Mouse (Mus musculus) kidney, embryonic 15.5 days (tissue): ENCODE measurements around the gene Fip1l1. TPM values are rescaled to one million over a fixed set of nuclear protein-coding genes. Genes with fewer than 3 reads are reported as not detected.
A peak's percentile ranks its signal among the peaks of the same experiment; 100 is the strongest.

ENCODE experiments used
- ATAC-seq: fragments of 200-750 bp; cut with Nextera tagmentation; replicated peaks from 2 replicates; pipeline ENCODE4 v1.8.0; 2017; ENCODE audit warnings: moderate TSS enrichment; ENCODE audit not compliant: low FRiP score
- H3K27ac ChIP-seq: fragments of 300-500 bp; sonication (generic); 2 replicates; pipeline ENCODE4 v1.5.1; 2015; ENCODE audit warnings: mild to moderate bottlenecking, inconsistent platforms
- H3K27me3 ChIP-seq: fragments of 300-500 bp; sonication (generic); 2 replicates; pipeline ENCODE4 v1.6.1; 2015; ENCODE audit warnings: inconsistent platforms
- H3K36me3 ChIP-seq: fragments of 300-500 bp; sonication (generic); 2 replicates; pipeline ENCODE4 v1.6.1; 2015; ENCODE audit warnings: inconsistent platforms
- H3K4me1 ChIP-seq: fragments of 300-500 bp; sonication (generic); 2 replicates; pipeline ENCODE4 v1.6.1; 2015; ENCODE audit warnings: inconsistent platforms
- H3K4me2 ChIP-seq: fragments of 300-500 bp; sonication (generic); 2 replicates; pipeline ENCODE4 v1.6.1; 2015; ENCODE audit warnings: moderate library complexity, mild to moderate bottlenecking, inconsistent platforms
- H3K4me3 ChIP-seq: fragments of 300-500 bp; sonication (generic); replicated peaks from 2 replicates; pipeline ENCODE4 v1.5.1; 2015; ENCODE audit warnings: mild to moderate bottlenecking, inconsistent platforms
- H3K9ac ChIP-seq: fragments of 300-500 bp; sonication (generic); 2 replicates; pipeline ENCODE4 v1.6.1; 2015; ENCODE audit warnings: mild to moderate bottlenecking, inconsistent platforms
- H3K9me3 ChIP-seq: fragments of 300-500 bp; sonication (generic); replicated peaks from 2 replicates; pipeline ENCODE4 v1.6.1; 2016; ENCODE audit warnings: inconsistent platforms
- WGBS: fragments of 180-500 bp; shearing (Covaris S2); methylation state at CpG from one replicate; pipeline ENCODE4 v1.1.7; 2015; ENCODE audit warnings: mixed read lengths; 5-methylcytosine and 5-hydroxymethylcytosine counted together
- polyA plus RNA-seq: library from polyadenylated mRNA; unstranded; fragments of >200 nt; fragmentation: Nextera tagmentation; extraction: Ambion mirVana; gene quantifications from 2 replicates; pipeline ENCODE4 v1.2.1, GENCODE M21; 2015

Gene Fip1l1
- polyA plus RNA-seq, 1 experiment from 2014 or later: 104 TPM

GRCm38 (mm10) chr5:74618573-74619059 is 83.4 kb downstream of the Fip1l1 start:
- WGBS: 66% methylated on average over 3 of the region's 3 CpGs
- Histone ChIP-seq H3K4me1 (no peaks in the 10 kb centered on the region), H3K4me3 (no peak overlapping the region), H3K9ac (no peak overlapping the region), H3K4me2 (no peak overlapping the region), H3K27me3 (no peaks in the 10 kb centered on the region), H3K36me3 (no peaks in the 10 kb centered on the region), H3K27ac (no peak overlapping the region), H3K9me3 (no peaks in the 10 kb centered on the region)
- ATAC-seq: no peak

GRCm38 (mm10) chr5:74621691-74622470 is 86.6 kb downstream of the Fip1l1 start:
- no peaks in the 10 kb centered on the region for H3K36me3 ChIP-seq
- no peak overlapping the region for H3K27ac ChIP-seq
- no peaks in the 10 kb centered on the region for H3K9me3 ChIP-seq
- WGBS: 70% methylated on average over 7 of the region's 7 CpGs
- no peak for ATAC-seq
- H3K4me1 ChIP-seq: peaks cover 3% of the 10 kb centered on the region; the same call in 1 of the 2 replicates
- no peaks in the 10 kb centered on the region for H3K27me3 ChIP-seq
- H3K9ac ChIP-seq: no peak overlapping the region
- H3K4me3 ChIP-seq: no peak overlapping the region
- H3K4me2 ChIP-seq: no peak overlapping the region

GRCm38 (mm10) chr5:74623316-74624000 is 88.2 kb downstream of the Fip1l1 start:
- no peak overlapping the region for H3K27ac ChIP-seq
- H3K9me3 ChIP-seq: no peaks in the 10 kb centered on the region
- H3K4me3 ChIP-seq: no peak overlapping the region
- no peaks in the 10 kb centered on the region for H3K27me3 ChIP-seq
- peaks cover 3% of the 10 kb centered on the region; the same call in 1 of the 2 replicates for H3K4me1 ChIP-seq
- WGBS: 94% methylated on average over 14 of the region's 14 CpGs
- no peak overlapping the region for H3K9ac ChIP-seq
- no peak overlapping the region for H3K4me2 ChIP-seq
- H3K36me3 ChIP-seq: no peaks in the 10 kb centered on the region
- ATAC-seq: no peak

GRCm38 (mm10) chr5:74624385-74624784 is 89.1 kb downstream of the Fip1l1 start:
- no peak overlapping the region for H3K9ac ChIP-seq
- 37% methylated on average over 5 of the region's 5 CpGs for WGBS
- no peaks in the 10 kb centered on the region for H3K9me3 ChIP-seq
- no peaks in the 10 kb centered on the region for H3K27me3 ChIP-seq
- no peak overlapping the region for H3K4me3 ChIP-seq
- H3K4me2 ChIP-seq: no peak overlapping the region
- no peaks in the 10 kb centered on the region for H3K36me3 ChIP-seq
- ATAC-seq: no peak
- H3K27ac ChIP-seq: no peak overlapping the region
- peaks cover 3% of the 10 kb centered on the region; the same call in 1 of the 2 replicates for H3K4me1 ChIP-seq

GRCm38 (mm10) chr5:74628001-74628400 is 92.8 kb downstream of the Fip1l1 start:
- no peaks in the 10 kb centered on the region for H3K36me3 ChIP-seq
- no peak overlapping the region for H3K27ac ChIP-seq
- H3K4me2 ChIP-seq: no peak overlapping the region
- no peaks in the 10 kb centered on the region for H3K27me3 ChIP-seq
- H3K9me3 ChIP-seq: no peaks in the 10 kb centered on the region
- H3K4me3 ChIP-seq: no peak overlapping the region
- WGBS: 84% methylated on average over 12 of the region's 12 CpGs
- peaks cover 14% of the 10 kb centered on the region for H3K4me1 ChIP-seq
- H3K9ac ChIP-seq: no peak overlapping the region
- no peak for ATAC-seq

DNA sequence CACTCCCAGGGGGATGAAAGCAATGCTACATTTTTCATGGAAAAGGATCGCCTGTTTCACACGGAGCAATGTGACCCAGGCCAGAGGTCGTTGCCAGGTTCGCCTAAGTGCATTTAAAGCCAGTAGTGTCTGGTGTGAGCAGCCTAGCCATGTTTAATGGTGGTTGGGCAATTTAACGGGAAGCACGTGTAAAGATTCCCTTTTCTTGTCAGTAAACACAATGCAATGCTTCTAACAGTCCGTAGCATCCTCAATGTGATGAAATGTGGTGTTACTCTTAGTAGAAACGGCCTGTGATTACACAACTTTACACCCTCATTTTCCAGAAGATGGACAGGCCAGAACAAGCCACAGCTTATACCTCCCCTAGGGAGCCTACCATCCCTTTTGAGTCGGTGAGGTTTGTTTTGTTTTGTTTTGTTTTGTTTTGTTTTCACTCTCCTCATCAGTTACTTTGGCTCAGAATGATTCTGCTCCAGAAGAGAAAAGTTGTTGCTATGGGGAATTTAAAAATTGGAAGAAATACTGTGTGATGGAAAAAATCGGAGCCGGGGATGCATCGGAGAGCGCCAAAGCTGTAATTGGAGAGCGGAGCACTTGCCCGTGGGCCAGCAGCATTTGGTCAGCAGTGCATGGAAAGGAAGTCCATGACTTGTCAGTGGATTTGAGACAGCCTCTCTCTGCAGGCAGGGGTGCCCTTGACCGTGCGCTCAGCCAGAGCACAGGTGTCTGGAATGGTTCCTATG is 97.3 kb downstream of the Fip1l1 start:
- Histone ChIP-seq H3K4me2 (peak overlapping the region; percentile 33), H3K27me3 (no peaks in the 10 kb centered on the region), H3K4me3 (no peak overlapping the region; the same call in 1 of the 2 replicates), H3K9me3 (no peaks in the 10 kb centered on the region), H3K36me3 (no peaks in the 10 kb centered on the region), H3K9ac (no peak overlapping the region), H3K4me1 (peaks cover 24% of the 10 kb centered on the region), H3K27ac (no peak overlapping the region)
- WGBS: 26% methylated on average over 17 of the region's 17 CpGs
- peak; percentile 71; the same call in 1 of the 2 replicates for ATAC-seq

GRCm38 (mm10) chr5:74633453-74633852 is 98.2 kb downstream of the Fip1l1 start:
- H3K9ac ChIP-seq: no peak overlapping the region
- H3K27me3 ChIP-seq: no peaks in the 10 kb centered on the region
- no peak for ATAC-seq
- H3K27ac ChIP-seq: no peak overlapping the region
- 24% methylated on average over 6 of the region's 6 CpGs for WGBS
- peaks cover 24% of the 10 kb centered on the region for H3K4me1 ChIP-seq
- H3K36me3 ChIP-seq: no peaks in the 10 kb centered on the region
- no peak overlapping the region for H3K4me2 ChIP-seq
- H3K4me3 ChIP-seq: no peak overlapping the region
- H3K9me3 ChIP-seq: no peaks in the 10 kb centered on the region

GRCm38 (mm10) chr5:74634391-74634790 is 99.1 kb downstream of the Fip1l1 start:
- H3K27ac ChIP-seq: no peak overlapping the region
- no peak for ATAC-seq
- no peak overlapping the region for H3K4me3 ChIP-seq
- H3K36me3 ChIP-seq: no peaks in the 10 kb centered on the region
- no peaks in the 10 kb centered on the region for H3K27me3 ChIP-seq
- no peak overlapping the region for H3K9ac ChIP-seq
- H3K9me3 ChIP-seq: no peaks in the 10 kb centered on the region
- H3K4me1 ChIP-seq: peaks cover 24% of the 10 kb centered on the region
- H3K4me2 ChIP-seq: no peak overlapping the region
- WGBS: 63% methylated on average over 3 of the region's 3 CpGs

- Histone ChIP-seq H3K27me3 (no peaks in the 10 kb centered on the region), H3K4me1 (no peaks in the 10 kb centered on the region; the same call in none of the 2 replicates), H3K9me3 (no peaks in the 10 kb centered on the region), H3K9ac (no peak overlapping the region), H3K27ac (0 out of 2 replicates have a peak overlapping the region, but pooled peaks have one; percentile 18), H3K36me3 (no peaks in the 10 kb centered on the region), H3K4me2 (no peak overlapping the region), H3K4me3 (no peak overlapping the region)
- WGBS: 71% methylated on average over 6 of the region's 6 CpGs
- ATAC-seq: no peak
Measured at GRCm38 (mm10) chr5:74639516-74639915, 104.3 kb downstream of the Fip1l1 start.

DNA sequence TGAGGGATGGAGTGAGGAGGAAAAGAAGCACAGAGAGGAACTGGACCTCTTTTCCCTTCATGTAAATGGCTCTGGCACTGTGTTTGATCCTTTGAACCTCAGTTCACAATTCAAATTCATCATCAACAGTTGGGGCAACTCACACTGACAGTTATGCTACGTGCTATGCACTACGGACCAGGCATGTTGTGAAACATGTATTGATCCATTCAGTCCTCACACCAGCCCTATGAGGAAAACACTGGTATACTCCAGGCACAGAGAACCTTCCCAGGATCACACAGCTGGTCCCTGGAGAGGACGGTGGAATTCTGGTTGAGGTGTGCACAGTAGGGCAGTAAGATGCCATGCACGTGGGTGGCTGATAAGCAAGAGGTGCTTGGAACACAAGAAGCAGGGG is 105.3 kb downstream of the Fip1l1 start:
- no peak overlapping the region for H3K4me3 ChIP-seq
- no peak overlapping the region for H3K27ac ChIP-seq
- no peak overlapping the region for H3K9ac ChIP-seq
- no peaks in the 10 kb centered on the region for H3K36me3 ChIP-seq
- no peaks in the 10 kb centered on the region; the same call in none of the 2 replicates for H3K4me1 ChIP-seq
- WGBS: 76% methylated on average over 4 of the region's 4 CpGs
- ATAC-seq: no peak
- no peaks in the 10 kb centered on the region for H3K27me3 ChIP-seq
- no peaks in the 10 kb centered on the region for H3K9me3 ChIP-seq
- H3K4me2 ChIP-seq: no peak overlapping the region

DNA sequence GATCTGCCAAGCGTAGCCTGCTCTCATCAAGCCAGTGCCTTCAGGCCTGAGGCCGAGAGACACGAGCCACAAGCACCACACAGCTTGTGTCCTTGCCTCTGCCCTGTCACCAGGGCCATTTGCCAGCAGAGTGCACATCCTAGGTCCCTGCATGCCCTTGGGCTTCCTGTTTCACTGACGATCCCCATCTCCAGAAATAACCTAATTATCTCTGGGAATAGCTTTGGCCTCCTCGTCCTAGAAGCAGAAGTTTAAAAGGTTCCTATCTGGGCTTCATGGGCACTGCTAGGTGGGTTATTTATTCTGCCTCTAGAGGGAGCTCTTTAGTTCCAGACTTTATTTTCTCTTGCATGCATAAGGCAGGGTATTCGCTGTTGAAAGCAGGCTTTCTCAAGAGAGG is 105.8 kb downstream of the Fip1l1 start:
- Histone ChIP-seq H3K4me2 (no peak overlapping the region), H3K27me3 (no peaks in the 10 kb centered on the region), H3K4me3 (no peak overlapping the region), H3K4me1 (no peaks in the 10 kb centered on the region; the same call in none of the 2 replicates), H3K36me3 (no peaks in the 10 kb centered on the region), H3K27ac (no peak overlapping the region), H3K9me3 (no peaks in the 10 kb centered on the region), H3K9ac (no peak overlapping the region)
- 0 out of 2 replicates have a peak, but pooled peaks have one; percentile 33 for ATAC-seq
- 45% methylated on average over 6 of the region's 6 CpGs for WGBS
